Mouse (Mus musculus): ENCODE measurements at regions not wholly inside any gene's neighbourhood (a gene's known extent, or its start where the extent isn't known, plus 50 kb on each side); places are given as distances from the start of the nearest gene placed in this dataset.

DNA sequence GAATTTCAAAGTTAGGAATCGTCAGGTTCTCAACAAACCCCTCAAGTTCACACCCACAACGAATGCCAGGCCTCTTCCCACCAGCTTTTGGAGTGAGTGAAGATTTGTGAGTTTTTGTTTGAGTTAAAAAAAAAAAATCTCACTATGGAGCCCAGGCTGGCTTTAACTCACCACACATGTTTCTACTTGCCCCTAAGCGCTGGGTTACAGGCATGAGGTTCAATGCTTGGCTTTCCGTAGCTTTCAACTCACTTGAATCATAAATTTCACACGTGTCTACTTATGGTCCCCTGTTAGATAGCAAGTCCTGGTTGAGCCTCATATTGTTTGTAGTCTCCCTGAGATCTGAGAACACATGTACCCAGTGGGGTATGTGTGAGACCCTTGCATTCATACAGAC, 122.8 kb upstream of the Efna5 start:
- Histone ChIP-seq H3K4me1 (ENCODE audit: control insufficient read depth, insufficient read depth, low read length) (no peaks in the 10 kb centered on the region), H3K27ac (ENCODE audit: low read length) (no peak overlapping the region), H3K9ac (ENCODE audit: low read length) (no peak overlapping the region), H3K36me3 (ENCODE audit: control insufficient read depth, insufficient read depth) (no peaks in the 10 kb centered on the region), H3K9me3 (replicated peaks; ENCODE audit: control insufficient read depth, low read length) (no peaks in the 10 kb centered on the region), H3K27me3 (ENCODE audit: control insufficient read depth, insufficient read depth, low read length) (no peaks in the 10 kb centered on the region), H3K4me2 (ENCODE audit: low read depth, low read length) (no peak overlapping the region), H3K4me3 (ENCODE audit: low read length) (no peak overlapping the region)
- ATAC-seq (replicated peaks; ENCODE audit: extremely low read depth, insufficient read depth, low FRiP score), result no peak
- WGBS, result 87% methylated on average over 5 of the region's 5 CpGs

DNA sequence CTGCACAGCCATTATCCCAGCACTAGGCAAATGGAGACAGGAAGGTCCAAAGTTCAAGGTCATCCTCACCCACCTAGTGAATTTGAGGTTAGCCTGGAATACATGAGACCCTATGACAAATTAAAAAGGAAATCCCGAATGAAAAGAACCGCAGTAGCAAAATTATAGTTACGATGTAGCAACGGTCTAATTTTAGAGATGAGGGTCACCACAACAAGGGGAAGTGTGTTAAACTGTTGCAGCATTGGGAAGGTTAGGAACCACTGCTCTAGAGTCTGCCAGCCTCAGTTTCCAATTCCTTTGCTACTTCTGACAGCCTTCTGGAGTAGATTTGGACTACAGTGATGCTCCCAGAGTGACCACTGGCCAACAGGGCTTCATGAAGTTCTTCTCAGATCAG, 121.6 kb upstream of the Efna5 start:
- Histone ChIP-seq H3K9me3 (replicated peaks; ENCODE audit: control insufficient read depth, low read length) (no peaks in the 10 kb centered on the region), H3K9ac (ENCODE audit: low read length) (no peak overlapping the region), H3K4me2 (ENCODE audit: low read depth, low read length) (no peak overlapping the region), H3K36me3 (ENCODE audit: control insufficient read depth, insufficient read depth) (no peaks in the 10 kb centered on the region), H3K4me1 (ENCODE audit: control insufficient read depth, insufficient read depth, low read length) (no peaks in the 10 kb centered on the region), H3K4me3 (ENCODE audit: low read length) (no peak overlapping the region), H3K27ac (ENCODE audit: low read length) (no peak overlapping the region), H3K27me3 (ENCODE audit: control insufficient read depth, insufficient read depth, low read length) (no peaks in the 10 kb centered on the region)
- 82% methylated on average over 4 of the region's 4 CpGs for WGBS
- ATAC-seq (replicated peaks; ENCODE audit: extremely low read depth, insufficient read depth, low FRiP score), result no peak

DNA sequence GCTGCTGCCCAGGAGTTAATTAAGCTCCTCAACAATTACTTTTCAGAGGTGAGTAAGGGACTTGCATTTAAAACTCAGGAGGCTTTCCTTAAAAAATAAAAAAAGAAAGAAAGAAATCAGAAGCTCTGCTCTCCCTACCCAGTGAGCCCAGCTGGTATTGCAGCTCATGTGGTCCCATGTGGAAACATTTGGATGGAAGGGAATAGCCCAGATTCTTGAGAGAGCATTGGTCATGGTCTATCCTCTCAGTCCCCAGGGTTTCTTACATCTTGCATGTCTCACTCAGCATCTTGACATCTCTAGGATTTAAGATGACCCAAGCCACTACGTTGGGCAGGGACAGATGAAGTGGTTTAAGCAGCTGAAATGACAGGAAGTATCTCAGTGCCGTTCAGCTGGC, 120.8 kb upstream of the Efna5 start:
- ATAC-seq (replicated peaks; ENCODE audit: extremely low read depth, insufficient read depth, low FRiP score), result no peak
- no peak overlapping the region for H3K9ac ChIP-seq (ENCODE audit: low read length)
- H3K4me3 ChIP-seq (ENCODE audit: low read length), result no peak overlapping the region
- 35% methylated on average over 2 of the region's 2 CpGs for WGBS
- no peaks in the 10 kb centered on the region for H3K36me3 ChIP-seq (ENCODE audit: control insufficient read depth, insufficient read depth)
- no peaks in the 10 kb centered on the region for H3K27me3 ChIP-seq (ENCODE audit: control insufficient read depth, insufficient read depth, low read length)
- no peak overlapping the region for H3K27ac ChIP-seq (ENCODE audit: low read length)
- H3K4me1 ChIP-seq (ENCODE audit: control insufficient read depth, insufficient read depth, low read length), result no peaks in the 10 kb centered on the region
- no peak overlapping the region for H3K4me2 ChIP-seq (ENCODE audit: low read depth, low read length)
- H3K9me3 ChIP-seq (replicated peaks; ENCODE audit: control insufficient read depth, low read length), result no peaks in the 10 kb centered on the region

- no peaks in the 10 kb centered on the region for H3K9me3 ChIP-seq (replicated peaks; ENCODE audit: control insufficient read depth, low read length)
- peaks cover 6% of the 10 kb centered on the region; the same call in 1 of the 2 replicates for H3K4me1 ChIP-seq (ENCODE audit: control insufficient read depth, insufficient read depth, low read length)
- no peak for ATAC-seq (replicated peaks; ENCODE audit: extremely low read depth, insufficient read depth, low FRiP score)
- H3K4me3 ChIP-seq (ENCODE audit: low read length), result no peak overlapping the region
- H3K9ac ChIP-seq (ENCODE audit: low read length), result no peak overlapping the region
- no peaks in the 10 kb centered on the region for H3K27me3 ChIP-seq (ENCODE audit: control insufficient read depth, insufficient read depth, low read length)
- no peak overlapping the region for H3K4me2 ChIP-seq (ENCODE audit: low read depth, low read length)
- H3K36me3 ChIP-seq (ENCODE audit: control insufficient read depth, insufficient read depth), result no peaks in the 10 kb centered on the region
- no peak overlapping the region for H3K27ac ChIP-seq (ENCODE audit: low read length)
- WGBS, result 75% methylated on average over 5 of the region's 5 CpGs
Measured at GRCm38 (mm10) chr17:62997691-62998090, 116.6 kb upstream of the Efna5 start.

DNA sequence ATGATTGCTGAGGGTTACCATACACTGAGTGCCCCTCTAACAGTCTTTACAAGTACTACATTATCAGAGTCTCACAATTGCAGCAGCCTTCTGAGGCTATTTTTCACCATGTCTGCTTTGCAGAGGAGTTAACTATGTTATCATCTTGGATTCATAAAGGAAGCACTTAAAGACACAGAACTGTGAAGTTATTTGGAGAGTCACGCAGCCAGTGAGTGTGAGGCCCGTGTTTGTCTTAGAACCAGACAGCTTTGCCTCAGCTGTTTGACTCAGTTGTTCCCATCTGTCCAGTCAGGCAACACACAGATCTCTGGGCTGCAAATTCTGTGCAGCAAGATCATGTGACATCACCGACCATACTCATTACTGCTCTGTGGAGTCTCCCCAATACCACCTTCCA, 114.2 kb upstream of the Efna5 start:
- H3K9me3 ChIP-seq (replicated peaks; ENCODE audit: control insufficient read depth, low read length), result no peaks in the 10 kb centered on the region
- no peaks in the 10 kb centered on the region for H3K27me3 ChIP-seq (ENCODE audit: control insufficient read depth, insufficient read depth, low read length)
- no peak overlapping the region for H3K4me2 ChIP-seq (ENCODE audit: low read depth, low read length)
- WGBS, result 37% methylated on average over 3 of the region's 3 CpGs
- no peak for ATAC-seq (replicated peaks; ENCODE audit: extremely low read depth, insufficient read depth, low FRiP score)
- no peaks in the 10 kb centered on the region for H3K36me3 ChIP-seq (ENCODE audit: control insufficient read depth, insufficient read depth)
- peaks cover 6% of the 10 kb centered on the region; the same call in 1 of the 2 replicates for H3K4me1 ChIP-seq (ENCODE audit: control insufficient read depth, insufficient read depth, low read length)
- H3K9ac ChIP-seq (ENCODE audit: low read length), result no peak overlapping the region
- no peak overlapping the region for H3K27ac ChIP-seq (ENCODE audit: low read length)
- no peak overlapping the region for H3K4me3 ChIP-seq (ENCODE audit: low read length)

- no peak for ATAC-seq (replicated peaks; ENCODE audit: extremely low read depth, insufficient read depth, low FRiP score)
- Histone ChIP-seq H3K27me3 (ENCODE audit: control insufficient read depth, insufficient read depth, low read length) (no peaks in the 10 kb centered on the region), H3K4me1 (ENCODE audit: control insufficient read depth, insufficient read depth, low read length) (peaks cover 6% of the 10 kb centered on the region; the same call in 1 of the 2 replicates), H3K36me3 (ENCODE audit: control insufficient read depth, insufficient read depth) (no peaks in the 10 kb centered on the region), H3K9me3 (replicated peaks; ENCODE audit: control insufficient read depth, low read length) (no peaks in the 10 kb centered on the region), H3K4me3 (ENCODE audit: low read length) (no peak overlapping the region), H3K27ac (ENCODE audit: low read length) (no peak overlapping the region), H3K9ac (ENCODE audit: low read length) (no peak overlapping the region), H3K4me2 (ENCODE audit: low read depth, low read length) (no peak overlapping the region)
- WGBS, result 84% methylated on average over 2 of the region's 2 CpGs
Measured at GRCm38 (mm10) chr17:62992977-62993376, 111.9 kb upstream of the Efna5 start.

GRCm38 (mm10) chr17:62986304-62986703, 105.2 kb upstream of the Efna5 start:
- Histone ChIP-seq H3K27me3 (ENCODE audit: control insufficient read depth, insufficient read depth, low read length) (no peaks in the 10 kb centered on the region), H3K4me3 (ENCODE audit: low read length) (no peak overlapping the region), H3K4me1 (ENCODE audit: control insufficient read depth, insufficient read depth, low read length) (peaks cover 6% of the 10 kb centered on the region; the same call in 1 of the 2 replicates), H3K9ac (ENCODE audit: low read length) (no peak overlapping the region), H3K9me3 (replicated peaks; ENCODE audit: control insufficient read depth, low read length) (no peaks in the 10 kb centered on the region), H3K36me3 (ENCODE audit: control insufficient read depth, insufficient read depth) (no peaks in the 10 kb centered on the region), H3K4me2 (ENCODE audit: low read depth, low read length) (no peak overlapping the region), H3K27ac (ENCODE audit: low read length) (no peak overlapping the region)
- ATAC-seq (replicated peaks; ENCODE audit: extremely low read depth, insufficient read depth, low FRiP score), result no peak
- 41% methylated on average over 6 of the region's 6 CpGs for WGBS

- no peaks in the 10 kb centered on the region for H3K27me3 ChIP-seq (ENCODE audit: control insufficient read depth, insufficient read depth, low read length)
- no peak for ATAC-seq (replicated peaks; ENCODE audit: extremely low read depth, insufficient read depth, low FRiP score)
- no peaks in the 10 kb centered on the region for H3K36me3 ChIP-seq (ENCODE audit: control insufficient read depth, insufficient read depth)
- 31% methylated on average over 3 of the region's 3 CpGs for WGBS
- no peaks in the 10 kb centered on the region for H3K9me3 ChIP-seq (replicated peaks; ENCODE audit: control insufficient read depth, low read length)
- H3K4me1 ChIP-seq (ENCODE audit: control insufficient read depth, insufficient read depth, low read length), result peaks cover 6% of the 10 kb centered on the region; the same call in 1 of the 2 replicates
- H3K27ac ChIP-seq (ENCODE audit: low read length), result no peak overlapping the region
- no peak overlapping the region for H3K4me3 ChIP-seq (ENCODE audit: low read length)
- no peak overlapping the region for H3K4me2 ChIP-seq (ENCODE audit: low read depth, low read length)
- H3K9ac ChIP-seq (ENCODE audit: low read length), result no peak overlapping the region
Measured at GRCm38 (mm10) chr17:62980337-62980736, 99.2 kb upstream of the Efna5 start.

DNA sequence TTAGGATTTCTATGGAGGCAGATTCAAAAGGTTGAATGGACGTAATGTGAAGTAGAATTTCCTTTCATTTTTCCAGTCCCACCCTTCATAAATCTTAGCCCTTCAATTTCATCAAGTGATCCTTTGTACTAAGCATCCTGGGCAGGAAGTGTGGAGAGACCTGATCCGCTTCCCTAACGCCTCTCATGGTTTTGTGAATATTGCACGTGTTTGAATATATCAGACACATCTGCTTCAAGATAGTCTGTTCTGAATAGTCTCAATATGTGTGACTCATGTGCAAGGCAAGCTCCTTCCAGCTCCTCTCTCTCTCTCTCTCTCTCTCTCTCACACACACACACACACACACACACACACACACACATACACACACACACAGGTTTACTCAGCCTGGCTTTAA, 96.4 kb upstream of the Efna5 start:
- 0 out of 2 replicates have a peak, but pooled peaks cover 3% of the 10 kb centered on the region for H3K9me3 ChIP-seq (replicated peaks; ENCODE audit: control insufficient read depth, low read length)
- no peak overlapping the region for H3K27ac ChIP-seq (ENCODE audit: low read length)
- H3K36me3 ChIP-seq (ENCODE audit: control insufficient read depth, insufficient read depth), result no peaks in the 10 kb centered on the region
- ATAC-seq (replicated peaks; ENCODE audit: extremely low read depth, insufficient read depth, low FRiP score), result no peak
- peaks cover 6% of the 10 kb centered on the region; the same call in 1 of the 2 replicates for H3K4me1 ChIP-seq (ENCODE audit: control insufficient read depth, insufficient read depth, low read length)
- WGBS, result 55% methylated on average over 4 of the region's 4 CpGs
- no peak overlapping the region for H3K9ac ChIP-seq (ENCODE audit: low read length)
- H3K27me3 ChIP-seq (ENCODE audit: control insufficient read depth, insufficient read depth, low read length), result no peaks in the 10 kb centered on the region
- no peak overlapping the region for H3K4me3 ChIP-seq (ENCODE audit: low read length)
- no peak overlapping the region for H3K4me2 ChIP-seq (ENCODE audit: low read depth, low read length)
